Comparison of ENCODE assay signal across 17 mouse cellular contexts in the genomic region with DNA sequence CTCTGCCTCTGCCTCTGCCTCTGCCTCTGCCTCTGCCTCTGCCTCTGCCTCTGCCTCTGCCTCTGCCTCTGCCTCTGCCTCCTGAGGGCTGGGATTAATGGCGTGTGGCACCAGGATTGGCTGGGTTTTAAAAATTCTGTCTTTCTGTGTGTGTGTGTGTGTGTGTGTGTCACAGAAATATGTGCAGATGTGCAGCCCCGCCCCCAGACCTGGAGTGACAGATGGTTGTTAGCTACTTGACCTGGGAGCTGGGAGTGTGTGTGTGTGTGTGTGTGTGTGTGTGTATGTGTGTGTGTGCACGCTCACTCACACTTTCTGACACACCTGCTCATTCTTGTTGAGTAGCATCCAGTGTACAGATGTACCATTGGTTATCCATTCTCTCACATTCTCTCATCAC. TPM values are rescaled to one million over a fixed set of nuclear protein-coding genes. Genes with fewer than 3 reads are reported as not detected.
DNase-seq lines count a peak whose midpoint lies in the region; TF ChIP-seq lines count a peak whose summit lies in the region.
"Had no signal": no experiment of that assay in that cellular context is flagged by ENCODE, and none has a peak within 500 bp of the region (broad histone marks: within the 10 kb centered on the region; RNA-seq: fewer than 3 reads in every experiment).

No protein-coding gene starts in this region.

- no peak for TF ChIP-seq POLR2A in thymus, adult 2 months (IDR thresholded peaks at IDR 0.05; ENCODE audit: control insufficient read depth, extremely low read depth, insufficient read depth, low read length, poor library complexity)

- peak overlapping the region; percentile 30; the same call in 1 of the 2 replicates for H3K27ac ChIP-seq in thymus, adult 2 months (ENCODE audit: control insufficient read depth, insufficient read depth, low read length)
- H3K27ac ChIP-seq: embryonic facial prominence, embryonic 10.5 days; embryonic facial prominence, embryonic 12.5 days; forebrain, embryonic 13.5 days; forebrain, embryonic 15.5 days had no signal

- 80% methylated on average over 3 of the region's 3 CpGs for WGBS in thymus, adult 2 months

- no peaks in the 10 kb centered on the region for H3K36me3 ChIP-seq in thymus, adult 2 months (ENCODE audit: control insufficient read depth, insufficient read depth, low read length)
- H3K36me3 ChIP-seq: embryonic facial prominence, embryonic 10.5 days; embryonic facial prominence, embryonic 12.5 days; forebrain, embryonic 15.5 days; G1E had no signal

- DNase-seq in thymus, adult 2 months = no peak
- no peak for DNase-seq in thymus, postnatal 10 days (ENCODE audit: low spot score in 2 of 2)
- peak; percentile 59 for DNase-seq in thymus, postnatal 14 days
- peak; percentile 66 for DNase-seq in thymus, postnatal 4 days
- DNase-seq in spleen, adult 12 weeks (ENCODE audit: low spot score) = no peak
- DNase-seq: adrenal gland, adult 8-10 months; adrenal gland, postnatal 36 days; cerebellum, adult 11-12 months; cerebellum, adult 2 months; cerebellum, adult 9-10 months had no signal

- no peaks in the 10 kb centered on the region for H3K27me3 ChIP-seq in thymus, adult 2 months (ENCODE audit: control insufficient read depth, insufficient read depth, low read length)
- H3K27me3 ChIP-seq: CH12.LX; embryonic facial prominence, embryonic 12.5 days; forebrain, embryonic 13.5 days; forebrain, embryonic 15.5 days had no signal

- peaks cover 48% of the 10 kb centered on the region for H3K4me1 ChIP-seq in thymus, adult 2 months (replicated peaks; ENCODE audit: control insufficient read depth, insufficient read depth, low read length)
- H3K4me1 ChIP-seq: embryonic facial prominence, embryonic 10.5 days; embryonic facial prominence, embryonic 12.5 days; forebrain, embryonic 13.5 days; forebrain, embryonic 15.5 days had no signal

- no peak overlapping the region for H3K4me3 ChIP-seq in thymus, adult 2 months (ENCODE audit: control insufficient read depth, insufficient read depth, low read length)
- H3K4me3 ChIP-seq: embryonic facial prominence, embryonic 10.5 days; embryonic facial prominence, embryonic 12.5 days; forebrain, embryonic 13.5 days; forebrain, embryonic 15.5 days had no signal

- TF ChIP-seq CTCF in thymus, adult 2 months (IDR thresholded peaks at IDR 0.05; ENCODE audit: borderline replicate concordance, control insufficient read depth, extremely low read depth, insufficient read depth, low read length, poor library complexity) = no peak

RNA-seq across cellular contexts. Expression of gene Impdh1, which starts 17.5 kb away (rescaled TPM):
- 323 and 354 TPM in 2 replicates for polyA plus RNA-seq in thymus, adult 2 months (2012; rRNA removed)

RNA-seq across cellular contexts. Expression of gene Hilpda, which starts 38.6 kb away (rescaled TPM):
- 31.3 and 35.9 TPM in 2 replicates for polyA plus RNA-seq in thymus, adult 2 months (2012; rRNA removed)

RNA-seq across cellular contexts. Expression of gene Fam71f2, which starts 45.7 kb away (rescaled TPM):
- 2.5 and 2.7 TPM in 2 replicates for polyA plus RNA-seq in thymus, adult 2 months (2012; rRNA removed)
- polyA plus RNA-seq: G1E had no signal

RNA-seq across cellular contexts. Expression of gene Prrt4, which starts 54.3 kb away (rescaled TPM):
- 0.32 and 0.41 TPM in 2 replicates for polyA plus RNA-seq in thymus, adult 2 months (2012; rRNA removed)
- polyA plus RNA-seq: activated CD4-positive, CD25-positive, alpha-beta regulatory T cell, adult 4 months; G1E had no signal

Comparison
In these comparisons a context has a peak if more than half of its experiments do, and no peak if none do; other contexts are left out.
1. DNase-seq: peak in thymus, postnatal 14 days (single experiment) and thymus, postnatal 4 days (single experiment); none in thymus, adult 2 months (single experiment), thymus, postnatal 10 days (0 of 2) and spleen, adult 12 weeks (single experiment).